Mouse (Mus musculus) MEL (cell line): ENCODE results near the gene Eef1g. TPM values are rescaled to one million over a fixed set of nuclear protein-coding genes. Genes with fewer than 3 reads are reported as not detected.

Source experiments
- DNase-seq: peaks from one replicate; pipeline ENCODE4 v3.0.0; 2011; ENCODE audit warnings: low read depth, low spot score
- H3K27ac ChIP-seq: 2 replicates; pipeline ENCODE4 v1.5.1; 2012; ENCODE audit warnings: low read depth, mild to moderate bottlenecking, control low read depth, low read length, moderate library complexity; ENCODE audit not compliant: control insufficient read depth
- H3K27me3 ChIP-seq, 2 experiments: fragments of 150-350 bp in 1 of 2; sonication (generic) in 1 of 2; 2 replicates each; pipeline ENCODE4 v1.6.1; 2012; ENCODE audit warnings: low read length in 2 of 2, mild to moderate bottlenecking in 2 of 2, improper control_type of control experiment in 1 of 2, moderate library complexity in 1 of 2; ENCODE audit not compliant: insufficient read depth in 2 of 2, control insufficient read depth in 1 of 2
- H3K36me3 ChIP-seq, 2 experiments: 2 replicates each; pipeline ENCODE4 v1.6.1; 2012 to 2014; ENCODE audit warnings: low read length in 2 of 2, improper control_type of control experiment in 1 of 2, inconsistent platforms in 1 of 2, mild to moderate bottlenecking in 1 of 2; ENCODE audit not compliant: insufficient read depth in 2 of 2, control insufficient read depth in 1 of 2
- H3K4me1 ChIP-seq, 2 experiments: fragments of 150-350 bp in 1 of 2; sonication (generic) in 1 of 2; 2 replicates each; pipeline ENCODE4 v1.6.1; 2012; ENCODE audit warnings: low read length in 2 of 2, improper control_type of control experiment in 1 of 2, mild to moderate bottlenecking in 1 of 2; ENCODE audit not compliant: insufficient read depth in 2 of 2, control insufficient read depth in 1 of 2
- H3K4me3 ChIP-seq, 2 experiments: fragments of 150-350 bp in 1 of 2; sonication (generic) in 1 of 2; 2 replicates each; pipeline ENCODE4 v1.5.1; 2012; ENCODE audit warnings: low read depth in 2 of 2, low read length in 2 of 2, mild to moderate bottlenecking in 2 of 2, moderate library complexity in 2 of 2, control low read depth in 1 of 2, improper control_type of control experiment in 1 of 2; ENCODE audit not compliant: control insufficient read depth in 1 of 2, insufficient read depth in 1 of 2
- H3K79me2 ChIP-seq: 2 replicates; pipeline ENCODE4 v1.6.1; 2012; ENCODE audit warnings: mild to moderate bottlenecking, low read length, moderate library complexity; ENCODE audit not compliant: control insufficient read depth, poor library complexity, insufficient read depth
- H3K9ac ChIP-seq: 2 replicates; pipeline ENCODE4 v1.6.1; 2012; ENCODE audit warnings: low read depth, mild to moderate bottlenecking, control low read depth, low read length, moderate library complexity; ENCODE audit not compliant: control insufficient read depth, poor library complexity, severe bottlenecking
- H3K9me3 ChIP-seq: fragments of 150-350 bp; sonication (generic); replicated peaks from 2 replicates; pipeline ENCODE4 v1.6.1; 2012; ENCODE audit warnings: mild to moderate bottlenecking, low read length, improper control_type of control experiment, moderate library complexity; ENCODE audit not compliant: insufficient read depth
- CHD2 ChIP-seq: IDR thresholded peaks from 2 replicates; pipeline ENCODE4 v1.6.1; 2011; ENCODE audit warnings: low read length, improper control_type of control experiment
- ELF1 ChIP-seq: IDR thresholded peaks from 2 replicates; pipeline ENCODE4 v1.6.1; 2014; ENCODE audit warnings: low read depth, mild to moderate bottlenecking, inconsistent platforms, low read length, improper control_type of control experiment, moderate library complexity
- EP300 ChIP-seq, 2 experiments: IDR thresholded peaks; 2 replicates each; pipeline ENCODE4 v1.6.1; 2011; ENCODE audit warnings: improper control_type of control experiment in 2 of 2, low read length in 2 of 2, low read depth in 1 of 2, mild to moderate bottlenecking in 1 of 2
- GABPA ChIP-seq: IDR thresholded peaks from 2 replicates; pipeline ENCODE4 v1.6.1; 2012; ENCODE audit warnings: low read depth, mild to moderate bottlenecking, inconsistent platforms, low read length, improper control_type of control experiment, moderate library complexity
- GATA1 ChIP-seq: IDR thresholded peaks from 2 replicates; pipeline ENCODE4 v1.6.1; 2011; ENCODE audit warnings: low read depth, low read length, improper control_type of control experiment
- HCFC1 ChIP-seq: IDR thresholded peaks from 2 replicates; pipeline ENCODE4 v1.6.1; 2012; ENCODE audit warnings: low read depth, mild to moderate bottlenecking, inconsistent platforms, low read length, improper control_type of control experiment, moderate library complexity
- JUND ChIP-seq: IDR thresholded peaks from 2 replicates; pipeline ENCODE4 v1.6.1; 2011; ENCODE audit warnings: low read depth, mild to moderate bottlenecking, improper control_type of control experiment, low read length
- KAT2A ChIP-seq: conservative IDR thresholded peaks from 2 replicates; pipeline ENCODE4 v1.6.1; 2012; ENCODE audit warnings: low read depth, low read length, improper control_type of control experiment, inconsistent platforms
- MAFK ChIP-seq: IDR thresholded peaks from 2 replicates; pipeline ENCODE4 v1.6.1; 2011; ENCODE audit warnings: low read depth, mild to moderate bottlenecking, low read length, improper control_type of control experiment, borderline replicate concordance
- MAX ChIP-seq: IDR thresholded peaks from 2 replicates; pipeline ENCODE4 v1.6.1; 2011; ENCODE audit warnings: low read length, improper control_type of control experiment
- MEF2A ChIP-seq: IDR thresholded peaks from 2 replicates; pipeline ENCODE4 v1.6.1; 2014; ENCODE audit warnings: low read depth, mild to moderate bottlenecking, inconsistent platforms, low read length, improper control_type of control experiment; ENCODE audit not compliant: poor library complexity, insufficient replicate concordance, severe bottlenecking; ENCODE audit errors: extremely low read depth
- MXI1 ChIP-seq: IDR thresholded peaks from 2 replicates; pipeline ENCODE4 v1.6.1; 2011; ENCODE audit warnings: mild to moderate bottlenecking, low read depth, low read length, improper control_type of control experiment
- MYC ChIP-seq: IDR thresholded peaks from 2 replicates; pipeline ENCODE4 v1.6.1; 2011; ENCODE audit warnings: low read depth, mild to moderate bottlenecking, low read length, improper control_type of control experiment, moderate library complexity
- NELFE ChIP-seq: IDR thresholded peaks from 2 replicates; pipeline ENCODE4 v1.6.1; 2011; ENCODE audit warnings: low read depth, low read length, improper control_type of control experiment
- POLR2AphosphoS2 ChIP-seq: IDR thresholded peaks from 2 replicates; pipeline ENCODE4 v1.6.1; 2011; ENCODE audit warnings: low read length, improper control_type of control experiment
- POLR2AphosphoS5 ChIP-seq: IDR thresholded peaks from 2 replicates; pipeline ENCODE4 v1.6.1; 2012; ENCODE audit warnings: low read depth, borderline replicate concordance, mild to moderate bottlenecking, inconsistent platforms, low read length, moderate library complexity, mixed read lengths
- RCOR1 ChIP-seq: IDR thresholded peaks from 2 replicates; pipeline ENCODE4 v1.6.1; 2012; ENCODE audit warnings: low read depth, mild to moderate bottlenecking, inconsistent platforms, low read length, improper control_type of control experiment
- SIN3A ChIP-seq: IDR thresholded peaks from 2 replicates; pipeline ENCODE4 v1.6.1; 2012; ENCODE audit warnings: low read length, improper control_type of control experiment, inconsistent platforms
- SMC3 ChIP-seq: IDR thresholded peaks from 2 replicates; pipeline ENCODE4 v1.6.1; 2011; ENCODE audit warnings: low read depth, low read length, improper control_type of control experiment
- TAL1 ChIP-seq: IDR thresholded peaks from 2 replicates; pipeline ENCODE4 v1.6.1; 2012; ENCODE audit warnings: mild to moderate bottlenecking, inconsistent platforms, low read length, moderate library complexity, mixed read lengths
- TBP ChIP-seq: IDR thresholded peaks from 2 replicates; pipeline ENCODE4 v1.8.0; 2011; ENCODE audit warnings: low read depth, low read length, improper control_type of control experiment
- TCF12 ChIP-seq: IDR thresholded peaks from 2 replicates; pipeline ENCODE4 v1.6.1; 2014; ENCODE audit warnings: low read depth, mild to moderate bottlenecking, inconsistent platforms, low read length, improper control_type of control experiment, moderate library complexity
- UBTF ChIP-seq: IDR thresholded peaks from 2 replicates; pipeline ENCODE4 v1.6.1; 2012; ENCODE audit warnings: low read depth, mild to moderate bottlenecking, inconsistent platforms, low read length, improper control_type of control experiment, moderate library complexity, borderline replicate concordance; ENCODE audit not compliant: insufficient read depth
- USF1 ChIP-seq: IDR thresholded peaks from 2 replicates; pipeline ENCODE4 v1.6.1; 2014; ENCODE audit warnings: low read depth, mild to moderate bottlenecking, inconsistent platforms, low read length, improper control_type of control experiment, moderate library complexity
- USF2 ChIP-seq, 2 experiments: IDR thresholded peaks; 2 replicates each; pipeline ENCODE4 v1.6.1; 2011 to 2012; ENCODE audit warnings: improper control_type of control experiment in 2 of 2, low read length in 2 of 2, borderline replicate concordance in 1 of 2, inconsistent platforms in 1 of 2, low read depth in 1 of 2, mild to moderate bottlenecking in 1 of 2; ENCODE audit not compliant: insufficient read depth in 1 of 2
- ZC3H11A ChIP-seq: IDR thresholded peaks from 2 replicates; pipeline ENCODE4 v1.6.1; 2012; ENCODE audit warnings: low read depth, mild to moderate bottlenecking, inconsistent platforms, low read length, improper control_type of control experiment
- ZMIZ1 ChIP-seq: IDR thresholded peaks from 2 replicates; pipeline ENCODE4 v1.6.1; 2012; ENCODE audit warnings: low read depth, mild to moderate bottlenecking, inconsistent platforms, low read length, improper control_type of control experiment, moderate library complexity
- ZNF384 ChIP-seq: IDR thresholded peaks from 2 replicates; pipeline ENCODE4 v1.6.1; 2012; ENCODE audit warnings: low read depth, mild to moderate bottlenecking, inconsistent platforms, low read length, improper control_type of control experiment
- polyA plus RNA-seq, 2 experiments: library from polyadenylated mRNA; stranded (reverse) in 1 of 2; unstranded in 1 of 2; fragments of >175 nt in 1 of 2; fragments of >200 nt in 1 of 2; gene quantifications; 2 replicates each; pipeline versions ENCODE4 v1.2.1 to v1.2.4; 2012; ENCODE audit warnings: low replicate concordance in 2 of 2, low read depth in 1 of 2; ENCODE audit not compliant: insufficient read length in 2 of 2, insufficient read depth in 1 of 2, missing spikeins in 1 of 2
- total RNA-seq: library from RNA; depleted of rRNA; stranded (reverse); fragments of 300-350 nt; gene quantifications from 2 replicates; pipeline ENCODE4 v1.2.3, GENCODE M21; 2012

Eef1g gene
- total and polyA plus RNA-seq, 3 experiments, result 1,362 to 1,817 (median 1,691) TPM

DNA sequence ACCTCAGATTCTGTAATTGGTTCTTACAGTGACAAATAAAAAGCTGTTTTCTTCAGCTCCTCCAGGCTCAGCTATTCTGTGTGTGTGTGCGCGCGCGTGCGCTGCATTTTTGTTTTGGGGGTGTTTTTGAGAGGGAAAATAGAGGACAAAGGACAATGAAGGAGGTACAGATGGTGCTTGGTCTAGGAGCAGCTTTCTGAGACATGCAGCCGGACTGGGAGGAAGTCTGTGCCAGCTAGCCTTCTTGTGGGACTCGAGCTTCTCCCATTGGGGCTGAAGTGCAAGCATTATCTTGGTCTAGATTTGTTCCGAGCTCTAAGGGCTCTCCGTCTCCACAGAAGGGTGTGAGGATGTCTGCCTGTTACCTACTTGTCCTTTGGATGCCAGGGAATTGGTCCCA lies 14.6 kb upstream of the Eef1g start:
- H3K9me3 ChIP-seq, result no peaks in the 10 kb centered on the region
- H3K27me3 ChIP-seq, result no peaks in the 10 kb centered on the region
- H3K4me3 ChIP-seq, result no peak overlapping the region
- peaks cover 30% of the 10 kb centered on the region for H3K79me2 ChIP-seq
- no peak for DNase-seq
- TF ChIP-seq MAX, result no peak
- no peak for TF ChIP-seq MXI1
- no peak for TF ChIP-seq USF1
- no peak for TF ChIP-seq MEF2A
- TF ChIP-seq TBP, result no peak
- H3K4me1 ChIP-seq, result peaks cover 9 to 30% of the 10 kb centered on the region in 2 experiments
- H3K27ac ChIP-seq, result peak overlapping the region; percentile 5; the same call in 1 of the 2 replicates
- peaks cover 23 to 59% of the 10 kb centered on the region in 2 experiments for H3K36me3 ChIP-seq
- H3K9ac ChIP-seq, result peak overlapping the region; percentile 7; the same call in 1 of the 2 replicates

GRCm38 (mm10) chr19:8953135-8954039 lies 13.5 kb upstream of the Eef1g start, which contains the start of gene Tut1:
Tut1 (plus strand) TSS chr19:8953847.
- peaks cover 9 to 30% of the 10 kb centered on the region in 2 experiments for H3K4me1 ChIP-seq
- H3K27me3 ChIP-seq, result no peaks in the 10 kb centered on the region
- H3K79me2 ChIP-seq, result peaks cover 34% of the 10 kb centered on the region
- TF ChIP-seq KAT2A (peak; percentile 85), GATA1 (peak; percentile 79), ZNF384 (no peak), MAFK (no peak), CHD2 (no peak), USF1 (no peak), MAX (peak; percentile 92), TBP (peak; percentile 96), POLR2AphosphoS5 (no peak), SMC3 (peak; percentile 33), ZMIZ1 (peak; percentile 69; the same call in 1 of the 2 replicates), POLR2AphosphoS2 (peak; percentile 81), HCFC1 (peak; percentile 99), NELFE (peak; percentile 91), UBTF (no peak; the same call in 1 of the 2 replicates), TCF12 (peak; percentile 60), GABPA (no peak), RCOR1 (0 out of 2 replicates have a peak, but pooled peaks have one; percentile 22), MXI1 (peak; percentile 98), ZC3H11A (no peak), USF2 (IDR thresholded peaks at IDR 0.05; ENCODE audit: borderline replicate concordance in 1 of 2, insufficient read depth in 1 of 2, low read depth in 1 of 2, low read length in 2 of 2) (no peak), SIN3A (peak; percentile 98), EP300 (IDR thresholded peaks at IDR 0.05; ENCODE audit: low read depth in 1 of 2, low read length in 2 of 2) (peak; percentile 26 to 69; a peak in 3 of 4 replicates), JUND (no peak; the same call in 1 of the 2 replicates), ELF1 (peak; percentile 94), TAL1 (peak; percentile 9; the same call in 1 of the 2 replicates), MYC (peak; percentile 97)

More at GRCm38 (mm10) chr19:8953135-8954039, 13.5 kb upstream of the Eef1g start, which contains the start of gene Tut1:
- Histone ChIP-seq H3K9ac (peak within 1 kb of the TSS; percentile 83), H3K9me3 (no peaks in the 10 kb centered on the region), H3K36me3 (peaks cover 16 to 53% of the 10 kb centered on the region in 2 experiments), H3K27ac (peak within 1 kb of the TSS; percentile 82), H3K4me3 (peak within 1 kb of the TSS; percentile 67 to 81)
- peak; percentile 99 for DNase-seq
